Mouse (Mus musculus): ENCODE data around the gene Entpd1.
"Not testable (repeated sequence)": the region's sequence is repeated elsewhere in the genome, so short reads cannot be mapped to it uniquely, and the experiment has no call there.

The Entpd1 gene

DNA sequence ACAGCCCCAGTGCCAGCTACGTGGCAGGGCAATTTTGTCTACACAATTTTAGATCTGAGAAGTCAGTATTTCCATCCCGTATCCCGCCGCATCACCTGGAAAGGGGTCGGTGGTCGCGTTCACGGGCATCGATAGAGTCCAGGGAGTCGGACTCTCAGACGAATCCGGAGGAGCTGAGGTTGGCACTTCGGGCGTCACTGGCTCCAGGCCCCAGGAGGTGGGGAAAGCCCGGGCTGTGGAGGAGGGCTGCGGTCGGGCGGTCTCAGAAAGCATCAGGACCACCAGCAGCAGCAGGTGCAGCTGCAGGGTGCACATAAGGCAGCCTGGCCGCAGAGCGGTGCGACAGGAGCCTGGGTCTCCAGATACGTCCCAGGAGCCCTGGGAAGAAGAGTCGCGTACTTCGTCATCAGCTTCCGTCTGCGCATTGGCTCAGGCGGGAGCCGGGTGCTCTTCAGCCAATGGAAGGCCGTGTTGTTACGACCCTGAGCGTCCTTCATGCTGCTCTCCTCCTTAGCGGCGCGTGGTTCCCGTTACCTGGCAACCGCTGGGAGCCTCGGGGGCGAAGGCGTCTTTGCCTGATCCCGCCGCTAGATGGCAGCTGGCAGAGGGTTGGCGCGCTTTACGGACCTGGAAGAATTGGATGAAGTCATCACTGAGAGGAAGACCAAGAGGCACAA is at the start of gene Entpd1, which contains the start of gene Tctn3:
TSS of gene Entpd1 (plus strand) at position 537 of the 677 bp plus-strand sequence.
TSS of gene Tctn3 (minus strand) at position 404 of the 677 bp plus-strand sequence.
- peak; percentile 96 for DNase-seq (ENCODE audit: low spot score)

DNA sequence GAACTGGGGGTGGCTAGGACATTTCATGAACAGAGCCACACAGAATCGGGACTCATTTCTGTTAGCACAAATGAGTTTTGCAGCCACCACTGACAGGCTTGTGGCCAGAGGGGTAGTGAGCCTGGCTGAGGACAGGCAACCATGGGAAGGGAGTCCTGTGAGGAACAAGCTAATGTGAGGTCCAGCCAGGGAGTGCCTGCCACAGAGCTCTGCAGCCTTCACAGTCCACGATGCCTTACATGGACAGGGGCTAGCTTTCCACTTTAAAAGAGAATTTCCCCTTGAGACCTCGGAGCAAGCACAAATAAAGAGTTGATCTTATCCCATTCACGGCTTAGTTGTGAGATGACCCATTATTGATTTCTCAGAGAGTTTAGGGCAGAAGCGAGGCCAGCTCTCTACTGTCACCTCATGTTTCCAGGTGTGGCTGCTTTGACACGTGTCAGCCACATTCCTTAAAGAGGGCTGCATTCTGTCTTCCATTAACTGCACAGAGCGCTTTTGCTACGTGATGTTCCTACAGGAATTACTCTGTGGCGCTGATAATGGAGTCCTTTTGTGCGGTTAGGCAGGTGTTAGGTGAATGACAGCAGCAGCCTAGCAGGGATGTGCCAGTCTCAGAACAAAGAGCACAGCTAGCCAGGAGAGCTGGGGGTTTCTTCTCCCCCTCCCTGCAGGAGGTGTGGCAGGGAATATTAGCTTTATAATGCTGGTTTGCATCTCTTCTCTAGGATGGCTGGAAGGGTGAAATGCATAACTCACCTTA is 48.1 kb upstream of the Entpd1 start:
- DNase-seq (ENCODE audit: low spot score) = no peak

DNA sequence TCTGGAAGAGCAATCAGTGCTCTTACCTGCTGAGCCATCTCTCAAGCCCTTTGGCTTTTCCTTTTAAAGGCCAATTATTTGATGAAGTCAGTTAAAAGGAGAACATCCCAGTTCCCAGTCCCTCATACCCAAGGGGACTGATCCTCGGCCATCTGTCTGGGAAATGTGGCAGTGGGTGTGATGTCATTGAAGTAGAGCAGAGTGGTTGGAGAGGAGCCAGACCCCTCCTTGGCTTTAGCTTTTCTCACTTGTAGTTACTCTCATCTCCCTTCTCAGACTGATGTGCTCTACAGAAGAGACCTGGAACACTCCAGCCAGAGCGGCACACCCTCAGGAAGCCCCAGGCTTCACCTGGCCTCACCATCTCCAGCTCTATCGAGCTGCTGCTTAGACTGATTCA is 44.5 kb upstream of the Entpd1 start:
- no peak for DNase-seq (ENCODE audit: low spot score)

DNA sequence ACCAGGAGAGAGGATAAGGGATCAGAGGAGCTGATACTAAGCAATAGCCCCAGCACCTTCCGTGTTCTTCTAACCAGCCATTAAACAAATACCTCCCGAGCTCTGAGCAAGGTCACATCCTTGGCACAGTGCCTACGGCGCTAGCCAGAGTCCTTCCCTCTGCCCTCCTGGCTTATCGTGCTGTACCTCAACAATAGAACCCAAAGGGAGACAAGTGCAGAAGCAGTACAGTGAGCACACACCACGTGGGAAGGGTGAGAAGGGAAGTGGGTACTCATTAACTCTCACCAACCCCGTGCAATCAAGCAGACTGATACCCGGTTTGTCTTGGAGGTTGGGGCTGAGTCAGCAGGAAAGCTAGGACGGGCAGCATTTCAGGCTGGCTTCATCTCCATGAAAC is 41.4 kb upstream of the Entpd1 start:
- DNase-seq (ENCODE audit: low spot score) = no peak

DNA sequence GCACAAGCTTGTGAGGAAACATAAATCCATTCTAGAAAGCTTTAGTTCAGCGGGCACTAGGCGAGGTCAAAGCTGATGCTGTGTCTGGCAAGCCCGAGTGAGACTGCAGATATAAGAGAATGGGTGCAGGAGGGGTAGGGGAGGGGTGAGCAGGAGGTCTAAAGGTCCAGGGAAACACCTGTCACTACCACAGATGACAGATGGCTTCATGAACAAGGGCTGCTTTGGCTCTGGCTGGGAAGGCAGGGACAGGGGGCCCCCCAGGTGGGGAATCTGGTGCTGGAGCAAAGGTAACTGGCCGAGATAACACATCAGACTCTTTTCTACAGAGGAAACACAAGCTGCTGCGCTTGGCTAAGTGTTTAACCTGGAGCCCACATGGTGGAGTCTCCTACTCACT is 36.7 kb upstream of the Entpd1 start:
- DNase-seq (ENCODE audit: low spot score) = no peak

DNA sequence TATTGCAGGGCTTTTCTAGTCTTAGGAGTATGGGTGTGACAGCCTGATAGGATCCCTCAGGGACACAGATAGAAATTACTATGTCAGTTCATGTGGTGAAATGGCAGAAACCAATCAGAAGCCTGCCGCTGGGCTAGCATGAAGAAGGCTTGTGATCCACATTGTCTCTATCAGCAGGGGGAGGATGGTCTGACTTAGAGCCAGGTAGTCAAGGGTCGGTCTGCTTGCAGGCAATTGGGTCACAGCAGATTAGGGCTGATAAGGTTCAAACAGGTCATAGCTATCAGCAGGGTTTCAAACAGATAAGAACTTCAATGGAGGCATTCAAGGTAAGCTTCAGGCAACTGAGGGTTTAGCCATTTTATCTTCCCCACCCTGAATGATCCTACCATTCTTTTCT is 31.3 kb upstream of the Entpd1 start:
- no peak for DNase-seq (ENCODE audit: low spot score)

DNA sequence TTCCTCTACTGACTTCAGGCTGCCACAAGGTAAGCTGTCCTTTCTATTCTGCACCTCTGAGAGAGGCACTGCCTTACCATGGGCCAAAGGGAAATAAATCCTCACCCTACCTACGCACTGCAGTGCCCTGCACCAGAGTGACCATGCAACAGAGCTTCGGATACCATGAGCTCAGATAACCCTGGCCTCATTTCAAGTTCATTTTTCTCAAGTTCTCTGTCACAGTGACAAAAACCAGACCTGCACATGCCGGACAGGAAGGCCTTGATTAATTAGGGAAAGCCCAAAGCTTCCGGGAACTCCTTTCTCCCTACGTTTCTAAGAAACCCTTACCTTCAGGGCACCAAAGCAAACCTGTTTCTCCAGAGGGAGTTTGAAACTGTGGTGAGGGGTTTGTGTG is 30.5 kb upstream of the Entpd1 start:
- DNase-seq (ENCODE audit: low spot score) = no peak

DNA sequence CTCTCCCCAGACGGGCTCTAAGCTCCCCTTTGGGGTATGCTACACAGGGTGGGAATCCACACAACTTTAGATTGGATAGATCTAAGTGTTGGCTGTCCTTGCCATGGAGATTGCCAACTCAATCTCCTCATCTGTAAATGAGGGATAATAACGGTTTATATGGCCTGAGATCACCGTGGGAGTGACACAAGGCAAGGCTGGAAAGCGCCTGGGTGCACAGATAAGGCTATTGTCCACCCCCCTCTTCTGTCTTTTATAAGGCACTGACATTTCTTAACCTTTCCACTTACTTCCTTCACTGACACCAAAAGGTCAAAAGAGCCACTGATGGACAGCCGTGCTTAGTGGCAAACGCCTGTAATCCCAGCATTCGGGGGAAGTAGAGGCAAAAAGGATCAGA is 25.3 kb upstream of the Entpd1 start:
- peak; percentile 49 for DNase-seq (ENCODE audit: low spot score)

DNA sequence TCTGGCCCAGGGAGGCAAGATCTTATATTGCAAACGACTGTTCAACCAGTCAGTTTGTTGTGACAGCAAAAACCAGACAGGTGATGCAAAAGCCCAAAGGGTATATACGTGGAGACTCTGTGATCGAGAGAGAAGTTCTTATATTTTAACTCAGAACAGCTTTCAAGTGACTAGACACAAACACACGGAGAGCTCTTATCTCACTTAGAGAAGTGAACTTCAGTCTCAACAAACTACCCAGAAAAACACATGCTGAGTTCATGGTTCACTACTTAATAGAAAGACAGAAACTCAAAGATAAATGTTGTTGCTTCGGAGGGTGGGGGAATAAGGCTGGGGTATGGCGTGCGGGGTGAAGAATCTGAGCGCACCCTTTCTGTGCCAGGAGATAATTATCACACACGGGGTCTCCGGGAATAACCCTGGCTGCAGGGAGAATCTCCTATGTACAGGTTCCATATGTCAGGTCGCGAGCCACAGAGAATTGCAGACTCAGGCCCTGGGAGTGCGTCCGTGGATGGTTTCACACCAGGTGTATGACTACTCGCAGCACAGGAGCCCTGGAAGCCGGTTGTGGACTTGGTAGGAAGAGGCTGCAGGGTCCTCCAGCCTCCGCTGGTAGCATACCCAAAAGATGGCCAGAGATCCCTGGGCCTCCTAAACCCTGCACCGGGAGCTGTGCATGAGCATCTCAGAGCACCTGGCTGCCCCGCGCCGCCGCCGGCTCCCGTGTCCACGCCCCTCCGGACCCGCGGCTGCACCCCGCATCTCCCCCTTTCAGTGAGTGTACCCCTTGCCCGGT is 24.5 kb upstream of the Entpd1 start:
- DNase-seq (ENCODE audit: low spot score) = peak; percentile 32

DNA sequence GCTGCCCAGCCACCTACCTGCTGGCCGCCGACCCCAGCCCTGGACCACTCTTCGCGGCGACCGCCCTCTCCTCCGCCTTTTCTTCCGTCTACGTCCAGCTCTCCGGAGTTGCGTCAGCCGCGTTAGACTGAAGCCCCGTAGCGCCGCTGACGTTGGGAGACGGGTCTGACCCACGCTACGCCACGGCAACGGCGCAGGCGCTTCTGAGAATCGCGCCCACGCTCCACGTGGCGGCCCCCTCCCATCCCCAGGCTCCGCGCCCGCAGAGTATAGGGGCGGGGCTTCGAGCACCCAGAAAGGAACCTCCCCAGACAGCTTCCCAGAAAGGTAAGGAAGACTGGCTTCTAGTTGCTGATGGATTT is 23.9 kb upstream of the Entpd1 start, which contains the start of gene Aldh18a1:
TSS of gene Aldh18a1 (minus strand) at position 171 of the 362 bp plus-strand sequence.
- peak; percentile 89 for DNase-seq (ENCODE audit: low spot score)

DNA sequence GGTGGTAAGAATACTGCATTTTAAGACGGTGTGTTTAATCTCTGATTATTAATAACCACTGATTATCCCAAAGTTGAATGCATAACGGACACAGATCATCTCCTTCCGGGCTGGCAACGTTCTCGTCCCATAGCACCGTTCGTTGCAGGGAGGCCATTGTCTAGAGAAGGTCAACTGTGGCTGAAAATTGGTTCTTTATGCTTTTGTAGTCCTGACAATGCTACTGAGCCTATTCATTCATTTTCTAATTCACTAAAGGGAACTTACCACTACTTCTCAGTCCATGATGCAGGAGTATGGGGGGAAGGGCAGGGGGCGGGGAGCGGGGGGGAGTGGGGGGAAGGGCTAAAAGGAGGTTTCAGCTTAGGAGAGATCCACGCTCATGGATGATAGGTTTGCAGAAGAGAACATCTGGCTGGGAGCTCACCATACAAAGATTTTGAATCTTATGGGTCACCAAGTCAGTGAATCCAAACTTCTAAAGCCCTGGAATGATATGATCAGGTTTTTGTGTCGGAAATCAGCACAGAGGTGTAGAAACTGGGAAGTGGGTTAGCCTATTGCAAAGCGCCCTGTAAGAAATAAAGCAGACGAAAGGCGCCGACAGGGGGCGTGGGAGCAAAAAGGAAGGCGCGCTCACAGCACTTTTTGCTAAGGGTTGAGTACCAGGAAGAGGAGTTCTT is 23.2 kb upstream of the Entpd1 start:
- DNase-seq (ENCODE audit: low spot score) = peak; percentile 96

DNA sequence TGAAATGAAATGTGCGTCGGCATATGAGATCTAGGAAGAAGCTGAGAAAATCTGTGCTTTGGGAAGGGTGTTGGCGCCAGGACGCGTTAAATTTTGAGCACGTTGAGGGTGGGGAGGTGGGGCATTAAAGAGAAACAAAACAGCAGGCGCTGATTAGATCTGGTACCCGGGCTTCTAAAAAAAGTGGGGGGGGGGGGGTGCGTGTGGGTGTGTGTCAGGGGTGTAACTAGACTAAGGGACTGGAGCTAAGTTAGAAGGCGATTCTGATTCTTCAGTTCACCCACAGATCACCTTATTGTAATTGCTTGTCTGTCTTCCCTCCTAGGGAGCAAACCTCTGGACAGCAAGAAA is 22.7 kb upstream of the Entpd1 start:
- no peak for DNase-seq (ENCODE audit: low spot score)

DNA sequence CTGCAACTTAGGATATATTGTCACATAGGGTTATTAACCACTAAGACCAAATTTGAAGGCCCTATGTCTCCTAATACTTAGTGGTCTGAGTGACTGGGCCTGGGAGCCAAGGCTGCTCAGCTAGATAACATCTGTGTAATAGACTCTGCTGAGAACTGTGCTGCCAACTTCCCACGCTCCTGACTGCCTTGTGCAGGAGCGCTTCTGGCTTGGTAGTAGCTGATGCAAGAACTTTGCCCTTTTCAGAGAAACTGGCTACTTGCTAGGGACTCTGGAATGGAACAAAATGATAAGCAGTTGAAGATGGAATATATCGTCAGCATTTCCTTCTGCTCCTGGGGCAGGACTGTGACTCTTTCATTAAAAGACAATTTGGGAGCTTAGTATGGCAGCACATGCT is 16.9 kb upstream of the Entpd1 start:
- no peak for DNase-seq (ENCODE audit: low spot score)

DNA sequence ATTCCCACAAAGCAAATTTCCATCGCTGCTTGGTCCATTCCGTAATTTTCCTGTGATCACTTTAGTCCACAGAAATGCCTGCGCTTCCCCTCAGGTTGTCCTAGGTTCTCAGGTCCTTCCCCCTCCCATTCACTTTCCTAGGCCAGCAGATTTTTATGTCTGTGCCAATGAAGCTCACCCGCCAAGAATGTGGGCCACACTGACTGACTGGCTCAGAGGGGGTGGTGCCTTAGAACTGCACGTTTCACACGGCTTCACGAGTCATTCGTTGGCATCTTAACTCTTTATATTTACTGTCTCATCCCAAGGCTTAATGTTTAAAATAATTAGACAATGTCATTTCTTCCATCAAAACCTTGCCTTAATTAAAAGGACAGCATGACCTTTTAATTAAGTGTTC is 16.3 kb upstream of the Entpd1 start:
- no peak for DNase-seq (ENCODE audit: low spot score)

DNA sequence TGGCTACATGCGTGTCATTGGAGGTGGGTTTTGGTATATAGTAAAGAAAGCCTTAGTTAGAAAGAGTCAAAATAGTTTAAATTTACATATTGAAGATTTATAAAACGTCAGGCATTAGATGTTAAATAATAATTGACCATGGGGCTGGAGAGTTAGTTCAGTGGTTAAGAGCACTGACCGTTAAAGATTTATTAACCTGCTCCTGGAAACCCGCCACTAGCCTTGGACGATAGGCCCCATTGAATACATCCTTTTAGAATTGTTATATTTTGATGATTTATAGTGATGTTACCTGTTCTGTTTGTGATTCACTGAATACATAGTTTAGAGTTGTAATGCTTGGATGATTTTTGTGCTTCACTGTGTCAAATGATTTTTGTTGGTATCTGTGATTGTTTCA is 11.3 kb upstream of the Entpd1 start:
- not testable (repeated sequence) for DNase-seq (ENCODE audit: low spot score)

DNA sequence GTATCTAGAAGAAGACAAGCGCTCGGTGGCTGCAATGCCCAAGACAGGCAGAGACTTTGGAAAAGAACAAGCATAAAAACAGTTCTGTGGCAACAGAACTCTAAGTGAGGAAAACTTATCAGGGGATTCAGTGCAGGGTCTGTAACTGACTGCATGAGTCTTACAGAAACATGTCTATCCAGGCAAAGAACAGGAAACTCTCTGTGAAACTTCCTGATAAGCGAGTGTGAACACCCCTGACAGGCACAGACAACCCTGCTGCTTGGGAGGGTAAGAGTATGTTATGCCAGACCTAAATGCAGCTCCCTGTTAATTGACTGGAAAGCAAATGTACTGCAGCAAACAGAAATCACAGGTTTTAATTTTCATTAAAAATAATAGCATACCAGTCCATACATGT is 10.3 kb upstream of the Entpd1 start:
- DNase-seq (ENCODE audit: low spot score) = no peak

DNA sequence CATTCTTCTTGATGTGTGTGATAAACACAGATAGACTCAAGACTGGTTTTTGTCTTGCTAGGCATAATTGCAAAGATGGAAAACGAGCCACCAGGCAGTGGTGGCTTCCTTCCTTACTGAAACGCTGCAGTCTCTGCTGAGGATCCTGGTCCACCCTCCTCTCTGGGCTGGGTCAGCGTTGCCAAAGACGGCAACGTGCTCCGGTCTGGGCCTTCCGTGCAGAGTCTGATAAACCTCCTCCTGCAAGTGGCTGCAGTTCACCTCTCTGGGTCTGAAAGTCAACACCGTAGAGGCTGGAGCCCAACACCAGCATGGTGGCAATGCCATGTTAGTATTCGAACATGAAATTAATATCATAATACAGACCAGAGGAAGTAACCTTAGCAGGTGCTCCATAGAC is 7.0 kb upstream of the Entpd1 start:
- DNase-seq (ENCODE audit: low spot score) = no peak

DNA sequence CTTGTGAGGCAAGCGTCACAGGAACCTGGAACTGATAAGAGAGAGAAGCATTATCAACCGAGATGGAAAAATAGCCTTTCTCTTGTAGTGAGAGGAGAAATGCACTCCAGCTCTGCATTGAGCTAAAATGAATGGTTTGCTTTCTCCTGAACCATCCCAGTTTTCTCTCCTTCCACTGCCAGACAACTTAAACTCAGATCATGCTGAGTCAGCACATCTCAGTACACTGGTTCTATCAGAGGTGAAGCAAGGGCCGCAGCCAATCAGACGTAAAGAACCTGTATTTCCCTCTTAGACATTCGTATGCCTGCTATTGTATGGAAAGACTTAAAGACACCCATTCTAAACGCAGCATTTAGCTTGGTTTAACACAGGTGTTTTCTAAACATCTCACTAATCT is 4.5 kb upstream of the Entpd1 start:
- no peak for DNase-seq (ENCODE audit: low spot score)

DNA sequence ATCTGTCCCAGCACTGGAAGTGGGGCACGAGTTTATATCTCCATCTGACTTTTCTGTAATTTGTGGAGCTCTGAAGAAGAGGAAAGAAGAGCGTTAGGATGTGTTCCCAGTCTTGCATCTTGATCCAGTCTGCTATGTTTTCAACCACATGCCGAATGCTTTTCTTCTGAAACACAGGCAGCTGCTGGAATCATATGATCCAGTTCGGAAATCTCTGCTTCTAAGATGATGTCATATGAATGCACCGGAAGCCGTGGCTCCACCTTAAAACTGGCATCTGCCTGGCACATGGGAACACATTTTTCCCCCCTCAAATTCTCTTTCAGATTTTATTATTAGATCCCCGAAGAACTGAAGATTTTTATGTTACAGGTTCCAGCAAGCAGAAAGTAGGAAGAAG is 2.6 kb downstream of the Entpd1 start:
- DNase-seq (ENCODE audit: low spot score) = no peak

DNA sequence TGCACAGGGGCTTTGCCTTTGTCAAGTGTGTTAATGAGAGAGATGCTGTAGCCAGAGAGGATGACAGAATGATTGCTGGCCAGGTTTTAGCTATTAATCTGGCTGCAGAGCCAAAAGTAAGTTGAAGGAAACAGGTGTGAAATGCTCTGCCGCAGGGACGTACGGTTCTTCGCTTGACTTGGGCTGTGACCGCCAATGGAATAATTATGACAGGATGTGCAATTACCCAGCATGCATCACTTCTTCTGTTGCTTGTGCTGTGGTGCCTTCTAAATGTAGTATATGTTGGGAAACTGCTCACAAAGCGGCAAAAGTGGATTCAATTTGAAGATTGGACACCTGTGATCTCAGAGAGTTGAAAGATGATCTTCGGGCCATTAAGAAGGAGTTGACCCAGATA is 3.9 kb downstream of the Entpd1 start:
- DNase-seq (ENCODE audit: low spot score) = no peak

DNA sequence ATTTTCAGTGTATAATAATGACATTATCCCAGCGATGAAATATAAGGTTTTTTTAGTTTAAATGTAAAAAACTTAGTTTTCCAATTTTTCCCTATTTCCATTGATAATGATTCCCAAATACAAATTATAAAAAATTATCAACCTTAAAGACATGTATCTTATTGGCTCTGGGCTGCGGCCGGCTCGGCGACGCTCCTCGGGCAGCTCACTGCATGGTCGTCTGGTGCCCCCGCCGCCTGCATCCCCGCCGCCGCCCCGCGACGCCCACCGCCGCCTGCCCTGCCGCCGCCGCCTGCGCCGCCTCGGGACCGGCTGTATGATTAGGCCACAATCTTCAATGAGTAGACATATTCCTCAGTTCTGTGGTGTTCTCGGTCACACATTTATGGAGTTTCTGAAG is 9.4 kb downstream of the Entpd1 start:
- not testable (repeated sequence) for DNase-seq (ENCODE audit: low spot score)

DNA sequence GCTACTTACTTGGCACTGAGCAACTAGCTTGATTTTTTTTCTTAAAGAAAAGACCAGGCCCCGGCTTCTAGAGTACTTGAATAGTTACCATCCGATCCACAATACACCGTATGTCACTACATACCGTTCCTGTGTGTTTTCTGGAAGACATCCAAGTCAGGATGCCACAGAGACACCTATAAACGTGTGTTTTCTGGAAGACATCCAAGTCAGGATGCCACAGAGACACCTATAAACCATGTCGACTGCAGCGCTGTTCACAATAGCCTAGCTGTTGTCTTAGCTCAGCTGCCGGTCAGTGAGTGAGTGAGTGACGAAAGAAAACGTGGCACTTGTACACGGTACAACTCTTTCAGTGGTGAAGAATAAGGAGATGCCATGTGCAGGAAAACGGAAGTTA is 13.8 kb downstream of the Entpd1 start:
- no peak for DNase-seq (ENCODE audit: low spot score)
